Mouse (Mus musculus) naive thymus-derived CD4-positive, alpha-beta T cell, adult 5 months (primary cell): ENCODE data around the gene Ube2d1. TPM values are rescaled to one million over a fixed set of nuclear protein-coding genes. Genes with fewer than 3 reads are reported as not detected.

Experiments
- polyA plus RNA-seq: library from polyadenylated mRNA; unstranded; fragments of 100-300 nt; shearing (Covaris generic); gene quantifications from one replicate; pipeline ENCODE4 v1.2.1, GENCODE M21; 2017

Ube2d1 gene
- 63.3 TPM for polyA plus RNA-seq

DNA sequence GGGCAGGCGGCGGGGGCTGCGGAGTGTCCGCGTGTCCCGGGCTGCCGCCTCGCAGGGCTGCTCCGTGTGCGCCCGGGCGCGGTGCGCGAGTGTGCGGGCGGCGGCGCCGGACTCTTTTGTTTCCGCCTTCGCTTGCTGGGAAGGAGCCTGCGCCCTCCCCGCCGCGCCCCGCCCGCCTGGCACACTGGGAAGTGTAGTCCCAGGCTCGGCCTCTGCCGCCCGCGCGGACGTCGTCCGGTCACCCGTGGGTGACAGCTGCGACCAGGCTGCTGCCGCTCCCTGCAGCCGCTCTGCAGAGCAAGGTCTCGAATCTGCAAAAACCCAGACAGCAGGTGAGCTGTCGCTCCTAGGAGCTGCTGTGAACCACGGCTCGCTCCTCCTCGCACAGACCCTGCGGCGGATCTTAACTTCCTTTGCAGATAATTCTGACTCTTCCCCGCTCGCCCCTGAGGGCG, at the start of gene Ube2d1:
Ube2d1 (minus strand) TSS at position 137 of the 455 bp plus-strand sequence.

DNA sequence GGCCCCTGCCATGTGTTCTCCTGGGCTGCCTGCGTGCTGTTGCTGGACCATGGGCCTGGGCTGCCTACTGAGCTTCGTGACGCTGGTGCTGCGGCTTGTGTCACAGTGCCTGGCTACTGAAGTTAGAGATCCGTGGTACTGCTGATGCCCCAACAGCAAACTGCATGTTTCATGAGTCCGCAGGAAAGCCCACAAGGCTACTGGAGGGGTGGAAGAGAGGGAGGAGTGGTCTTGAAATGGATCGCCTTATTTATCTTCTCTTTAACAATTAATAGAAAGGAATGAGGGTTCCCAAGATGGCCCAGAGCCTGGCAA, 46.9 kb downstream of the Ube2d1 start, which contains the start of gene Tfam:
Tfam (minus strand) TSS at position 41 of the 315 bp plus-strand sequence.

Other genes starting within 250 kb of the Ube2d1 start
- gene Bicc1, start 125.6 kb downstream of the Ube2d1 start, polyA plus RNA-seq, result not detected
- 98.8 TPM for gene Tfam, start 47.0 kb downstream of the Ube2d1 start, polyA plus RNA-seq
- 13.5 TPM for gene Cisd1, start 59.7 kb upstream of the Ube2d1 start, polyA plus RNA-seq
- 34.1 TPM for gene Ipmk, start 62.5 kb upstream of the Ube2d1 start, polyA plus RNA-seq